In genomic region chr3:9355875-9356274, GRCm38 (mm10) we compare ENCODE assay signal across 21 mouse cellular contexts.
DNase-seq lines count a peak whose midpoint lies in the region; ATAC-seq and TF ChIP-seq lines count a peak whose summit lies in the region.
"Had no signal": no experiment of that assay in that cellular context is flagged by ENCODE, and none has a peak within 500 bp of the region (broad histone marks: within the 10 kb centered on the region; RNA-seq: fewer than 3 reads in every experiment).

No protein-coding gene starts in this region.

- H3K9me3 ChIP-seq in midbrain, embryonic 12.5 days: no peaks in the 10 kb centered on the region
- no peaks in the 10 kb centered on the region for H3K9me3 ChIP-seq in midbrain, embryonic 15.5 days
- no peaks in the 10 kb centered on the region for H3K9me3 ChIP-seq in ES-Bruce4 (replicated peaks; ENCODE audit: control insufficient read depth, insufficient read depth, low read length, poor library complexity, severe bottlenecking)
- no peaks in the 10 kb centered on the region for H3K9me3 ChIP-seq in hindbrain, embryonic 13.5 days
- H3K9me3 ChIP-seq: limb, embryonic 12.5 days; midbrain, embryonic 10.5 days had no signal

- TF ChIP-seq POLR2A in ES-Bruce4 (IDR thresholded peaks at IDR 0.05; ENCODE audit: insufficient read depth, low read length): no peak
- no peak for TF ChIP-seq POLR2A in lung, adult 2 months (IDR thresholded peaks at IDR 0.05; ENCODE audit: borderline replicate concordance, extremely low read depth, low read depth, low read length)

- 59% methylated on average over 4 of the region's 4 CpGs for WGBS in midbrain, embryonic 12.5 days
- WGBS in midbrain, embryonic 15.5 days: 55% methylated on average over 4 of the region's 4 CpGs
- 34% methylated on average over 4 of the region's 4 CpGs for WGBS in hindbrain, embryonic 13.5 days
- WGBS in lung, adult 2 months: 73% methylated on average over 4 of the region's 4 CpGs

- peak; percentile 64 for DNase-seq in heart, adult 11 months
- DNase-seq in heart, postnatal 4 days: no peak
- no peak for DNase-seq in lung, adult 2 months
- DNase-seq: adrenal gland, postnatal 10 days; cerebellum, adult 8-10 months; cerebellum, postnatal 36 days; kidney, adult 18-20 months; kidney, postnatal 4 days; liver, postnatal 0 days; lung, postnatal 10 days; thymus, postnatal 25 days had no signal

- no peak overlapping the region for H3K27ac ChIP-seq in midbrain, embryonic 12.5 days (replicated peaks)
- no peak overlapping the region for H3K27ac ChIP-seq in midbrain, embryonic 15.5 days
- no peak overlapping the region for H3K27ac ChIP-seq in ES-Bruce4 (ENCODE audit: insufficient read depth, low read length)
- no peak overlapping the region for H3K27ac ChIP-seq in hindbrain, embryonic 13.5 days
- H3K27ac ChIP-seq: limb, embryonic 12.5 days; midbrain, embryonic 10.5 days had no signal

- 0 out of 2 replicates have a peak, but pooled peaks cover 6% of the 10 kb centered on the region for H3K27me3 ChIP-seq in midbrain, embryonic 12.5 days
- no peaks in the 10 kb centered on the region for H3K27me3 ChIP-seq in midbrain, embryonic 15.5 days (replicated peaks)
- no peaks in the 10 kb centered on the region for H3K27me3 ChIP-seq in ES-Bruce4 (ENCODE audit: control insufficient read depth, insufficient read depth, low read length, poor library complexity, severe bottlenecking)
- H3K27me3 ChIP-seq in hindbrain, embryonic 13.5 days: 0 out of 2 replicates have a peak, but pooled peaks cover 3% of the 10 kb centered on the region
- H3K27me3 ChIP-seq: limb, embryonic 12.5 days had no signal

- TF ChIP-seq CTCF in ES-Bruce4 (IDR thresholded peaks at IDR 0.05; ENCODE audit: low read depth, low read length): no peak
- TF ChIP-seq CTCF in lung, adult 2 months (IDR thresholded peaks at IDR 0.05; ENCODE audit: insufficient read depth, low read length): no peak

- no peak overlapping the region for H3K9ac ChIP-seq in midbrain, embryonic 12.5 days (replicated peaks)
- no peak overlapping the region for H3K9ac ChIP-seq in midbrain, embryonic 15.5 days
- no peak overlapping the region for H3K9ac ChIP-seq in ES-Bruce4 (ENCODE audit: low read depth, poor library complexity, severe bottlenecking)
- H3K9ac ChIP-seq in hindbrain, embryonic 13.5 days: no peak overlapping the region
- H3K9ac ChIP-seq: limb, embryonic 12.5 days; liver, postnatal 0 days had no signal

- 0 out of 2 replicates have a peak, but pooled peaks have one; percentile 12 for ATAC-seq in midbrain, embryonic 12.5 days (ENCODE audit: low FRiP score, low read depth)
- ATAC-seq in midbrain, embryonic 15.5 days (replicated peaks): no peak
- peak; percentile 60; the same call in 1 of the 2 replicates for ATAC-seq in hindbrain, embryonic 13.5 days (ENCODE audit: low FRiP score)
- ATAC-seq: activated CD4-positive, CD25-positive, alpha-beta regulatory T cell, adult 4 months; liver, postnatal 0 days had no signal

- 0 out of 2 replicates have a peak, but pooled peaks cover 2% of the 10 kb centered on the region for H3K4me1 ChIP-seq in midbrain, embryonic 12.5 days
- no peaks in the 10 kb centered on the region for H3K4me1 ChIP-seq in midbrain, embryonic 15.5 days
- H3K4me1 ChIP-seq in ES-Bruce4 (ENCODE audit: control insufficient read depth, insufficient read depth, low read length): peaks cover 2% of the 10 kb centered on the region
- H3K4me1 ChIP-seq in hindbrain, embryonic 13.5 days (replicated peaks): peaks cover 9% of the 10 kb centered on the region; the same call in 1 of the 2 replicates
- no peaks in the 10 kb centered on the region for H3K4me1 ChIP-seq in lung, adult 2 months (ENCODE audit: control insufficient read depth, insufficient read depth, low read length)
- H3K4me1 ChIP-seq: limb, embryonic 12.5 days had no signal

- no peak overlapping the region for H3K4me2 ChIP-seq in midbrain, embryonic 12.5 days (replicated peaks)
- no peak overlapping the region for H3K4me2 ChIP-seq in midbrain, embryonic 15.5 days
- no peak overlapping the region for H3K4me2 ChIP-seq in hindbrain, embryonic 13.5 days
- H3K4me2 ChIP-seq: heart, embryonic 11.5 days; limb, embryonic 12.5 days; liver, embryonic 11.5 days had no signal

- TF ChIP-seq EP300 in ES-Bruce4 (IDR thresholded peaks at IDR 0.05; ENCODE audit: insufficient read depth, low read depth, low read length): peak; percentile 58; the same call in 1 of the 2 replicates

- H3K36me3 ChIP-seq in midbrain, embryonic 12.5 days: no peaks in the 10 kb centered on the region
- no peaks in the 10 kb centered on the region for H3K36me3 ChIP-seq in midbrain, embryonic 15.5 days (replicated peaks)
- no peaks in the 10 kb centered on the region for H3K36me3 ChIP-seq in ES-Bruce4 (ENCODE audit: control insufficient read depth, insufficient read depth, low read length, poor library complexity, severe bottlenecking)
- no peaks in the 10 kb centered on the region for H3K36me3 ChIP-seq in hindbrain, embryonic 13.5 days
- H3K36me3 ChIP-seq: limb, embryonic 12.5 days; midbrain, embryonic 10.5 days had no signal

- H3K4me3 ChIP-seq in midbrain, embryonic 12.5 days: no peak overlapping the region
- H3K4me3 ChIP-seq in midbrain, embryonic 15.5 days: no peak overlapping the region
- no peak overlapping the region for H3K4me3 ChIP-seq in ES-Bruce4 (ENCODE audit: low read depth, low read length)
- no peak overlapping the region for H3K4me3 ChIP-seq in hindbrain, embryonic 13.5 days
- no peak overlapping the region for H3K4me3 ChIP-seq in lung, adult 2 months (replicated peaks; ENCODE audit: extremely low read depth, low read depth, low read length)
- H3K4me3 ChIP-seq: limb, embryonic 12.5 days; midbrain, embryonic 10.5 days; myocyte had no signal
